Mouse (Mus musculus): ENCODE data around the gene Allc.

Gene Allc

GRCm38 (mm10) chr12:28582423-28582822, at the start of gene Allc:
TSS of gene Allc (minus strand) at chr12:28582523.
- DNase-seq (ENCODE audit: low read depth, low spot score): no peak

- DNase-seq (ENCODE audit: low read depth, low spot score): no peak
Measured at GRCm38 (mm10) chr12:28628436-28628835, 46.1 kb upstream of the Allc start.

- DNase-seq (ENCODE audit: low read depth, low spot score): no peak
Measured at GRCm38 (mm10) chr12:28627092-28627491, 44.8 kb upstream of the Allc start.

GRCm38 (mm10) chr12:28625407-28625806, 43.1 kb upstream of the Allc start:
- no peak for DNase-seq (ENCODE audit: low read depth, low spot score)

GRCm38 (mm10) chr12:28624251-28624650, 41.9 kb upstream of the Allc start:
- DNase-seq (ENCODE audit: low read depth, low spot score): no peak

GRCm38 (mm10) chr12:28623195-28623594, 40.9 kb upstream of the Allc start, which contains the start of gene Colec11:
TSS of gene Colec11 (minus strand) at chr12:28623377.
- DNase-seq (ENCODE audit: low read depth, low spot score): no peak

GRCm38 (mm10) chr12:28622641-28623040, 40.3 kb upstream of the Allc start:
- DNase-seq (ENCODE audit: low read depth, low spot score): no peak

GRCm38 (mm10) chr12:28622167-28622532, 39.8 kb upstream of the Allc start:
- DNase-seq (ENCODE audit: low read depth, low spot score): no peak

GRCm38 (mm10) chr12:28621451-28622166, 39.3 kb upstream of the Allc start:
- DNase-seq (ENCODE audit: low read depth, low spot score): no peak

GRCm38 (mm10) chr12:28617297-28617696, 35.0 kb upstream of the Allc start:
- no peak for DNase-seq (ENCODE audit: low read depth, low spot score)

- no peak for DNase-seq (ENCODE audit: low read depth, low spot score)
Measured at GRCm38 (mm10) chr12:28614401-28614800, 32.1 kb upstream of the Allc start.

GRCm38 (mm10) chr12:28612391-28612790, 30.1 kb upstream of the Allc start:
- no peak for DNase-seq (ENCODE audit: low read depth, low spot score)

- DNase-seq (ENCODE audit: low read depth, low spot score): no peak
Measured at GRCm38 (mm10) chr12:28607546-28608305, 25.4 kb upstream of the Allc start.

- DNase-seq (ENCODE audit: low read depth, low spot score): no peak
Measured at GRCm38 (mm10) chr12:28603494-28603893, 21.2 kb upstream of the Allc start.

GRCm38 (mm10) chr12:28602259-28602658, 19.9 kb upstream of the Allc start:
- no peak for DNase-seq (ENCODE audit: low read depth, low spot score)

GRCm38 (mm10) chr12:28598526-28598991, 16.2 kb upstream of the Allc start:
- no peak for DNase-seq (ENCODE audit: low read depth, low spot score)

GRCm38 (mm10) chr12:28598110-28598509, 15.8 kb upstream of the Allc start:
- DNase-seq (ENCODE audit: low read depth, low spot score): no peak

GRCm38 (mm10) chr12:28597699-28598098, 15.4 kb upstream of the Allc start:
- DNase-seq (ENCODE audit: low read depth, low spot score): no peak

GRCm38 (mm10) chr12:28596851-28597250, 14.5 kb upstream of the Allc start:
- no peak for DNase-seq (ENCODE audit: low read depth, low spot score)

- no peak for DNase-seq (ENCODE audit: low read depth, low spot score)
Measured at GRCm38 (mm10) chr12:28590428-28590827, 8.1 kb upstream of the Allc start.

- DNase-seq (ENCODE audit: low read depth, low spot score): peak; percentile 61
Measured at GRCm38 (mm10) chr12:28589090-28589868, 7.0 kb upstream of the Allc start.

- DNase-seq (ENCODE audit: low read depth, low spot score): no peak
Measured at GRCm38 (mm10) chr12:28587949-28588348, 5.6 kb upstream of the Allc start.
